Mouse (Mus musculus): Measurements from ENCODE around the gene Nphs1.

- TF ChIP-seq GATA1 (IDR thresholded peaks at IDR 0.05; ENCODE audit: borderline replicate concordance, low read length) (no peak), FLI1 (IDR thresholded peaks at IDR 0.05; ENCODE audit: low read length) (no peak)
Observed at GRCm38 (mm10) chr7:30526399-30526798, 68.3 kb downstream of the Nphs1 start.

Measured in megakaryocyte, embryonic 14.5 days (primary cell).